Mouse (Mus musculus): ENCODE results near the gene Olfr804.

Gene Olfr804

GRCm38 (mm10) chr10:129702910-129703309, at the start of gene Olfr804:
Gene Olfr804 (plus strand): TSS chr10:129703210.
- no peak for DNase-seq

DNA sequence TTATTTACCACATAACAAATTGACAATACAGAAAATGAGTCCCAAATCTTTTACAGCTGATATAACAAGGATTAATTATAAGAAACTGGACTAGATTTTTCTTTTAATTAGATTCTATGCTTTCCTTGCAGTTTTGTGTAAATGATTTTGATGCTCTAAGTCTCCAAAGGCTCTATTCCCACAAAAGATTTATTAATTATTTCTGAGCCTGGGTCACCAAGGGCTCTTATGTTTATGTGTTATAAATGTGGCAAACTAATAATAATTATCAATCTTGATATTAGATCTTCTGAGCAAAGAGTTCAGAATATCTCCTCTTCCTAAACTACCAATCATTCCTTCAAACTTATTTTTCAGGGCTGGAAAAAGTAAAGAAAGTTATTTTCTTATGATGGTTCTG, 45.6 kb upstream of the Olfr804 start, which contains the start of gene Olfr800:
TSS of gene Olfr800 (plus strand) at position 301 of the 400 bp plus-strand sequence.
- no peak for DNase-seq

DNA sequence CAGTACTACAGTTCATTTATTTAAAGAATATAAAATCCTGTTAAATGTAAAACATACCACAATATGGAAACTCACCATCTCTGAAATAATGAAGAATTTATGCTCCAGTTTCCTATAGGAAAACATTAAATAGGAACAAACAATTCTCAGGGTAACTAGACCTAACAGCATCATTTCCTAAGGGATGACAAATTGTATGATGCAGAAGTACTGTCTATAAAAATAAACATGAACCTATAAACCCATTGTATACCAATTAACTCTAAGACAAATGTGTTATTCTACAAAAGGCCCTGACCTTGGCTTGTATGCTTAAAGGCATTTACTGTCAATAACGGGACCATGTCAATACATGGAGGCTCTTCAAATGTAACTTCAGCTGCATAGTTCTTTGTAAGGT, 29.2 kb upstream of the Olfr804 start, which contains the start of gene Olfr801:
TSS of gene Olfr801 (minus strand) at position 101 of the 400 bp plus-strand sequence.
- DNase-seq: no peak

DNA sequence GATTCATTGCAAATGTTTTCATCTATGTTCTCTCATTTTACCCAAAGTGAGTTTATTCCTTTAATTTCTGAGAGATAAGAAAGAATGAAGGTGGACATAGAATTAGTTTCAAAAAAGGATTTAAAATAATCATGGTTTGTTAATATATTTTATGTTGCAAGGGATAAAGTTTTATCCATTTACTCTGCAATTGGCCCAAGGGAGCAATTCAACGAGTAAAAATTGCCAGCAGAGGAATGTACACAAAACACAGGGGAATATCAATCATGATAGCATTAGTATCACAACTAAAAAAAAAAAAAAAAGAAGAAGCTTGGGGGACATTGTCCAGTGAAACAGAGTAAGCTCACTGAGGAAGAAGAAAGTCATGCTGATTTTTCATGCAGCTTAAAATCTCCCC, 14.9 kb upstream of the Olfr804 start, which contains the start of gene Olfr802:
TSS of gene Olfr802 (minus strand) at position 101 of the 400 bp plus-strand sequence.
- no peak for DNase-seq

DNA sequence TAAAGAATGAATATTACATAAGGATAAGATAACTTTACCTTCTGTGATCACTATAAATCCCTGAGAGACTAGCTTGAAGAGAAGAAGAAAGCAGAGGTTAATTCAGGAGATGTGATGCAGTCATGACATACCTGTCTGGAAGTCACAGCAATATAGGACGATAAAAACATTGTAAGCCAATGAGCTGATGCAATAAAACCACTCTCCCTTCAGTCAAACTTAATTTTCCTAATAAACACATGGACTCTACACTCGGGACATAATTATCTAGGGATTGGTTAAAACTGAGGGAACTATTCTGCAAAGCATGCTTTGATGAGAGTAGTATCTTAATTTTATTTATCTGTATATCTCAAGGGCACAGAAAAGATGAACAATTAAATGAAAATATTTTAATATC, 8.8 kb upstream of the Olfr804 start, which contains the start of gene Olfr803:
TSS of gene Olfr803 (minus strand) at position 101 of the 400 bp plus-strand sequence.
- no peak for DNase-seq

GRCm38 (mm10) chr10:129729275-129729674, 26.3 kb downstream of the Olfr804 start, which contains the start of gene Olfr805:
Gene Olfr805 (minus strand): TSS chr10:129729375.
- DNase-seq: no peak

DNA sequence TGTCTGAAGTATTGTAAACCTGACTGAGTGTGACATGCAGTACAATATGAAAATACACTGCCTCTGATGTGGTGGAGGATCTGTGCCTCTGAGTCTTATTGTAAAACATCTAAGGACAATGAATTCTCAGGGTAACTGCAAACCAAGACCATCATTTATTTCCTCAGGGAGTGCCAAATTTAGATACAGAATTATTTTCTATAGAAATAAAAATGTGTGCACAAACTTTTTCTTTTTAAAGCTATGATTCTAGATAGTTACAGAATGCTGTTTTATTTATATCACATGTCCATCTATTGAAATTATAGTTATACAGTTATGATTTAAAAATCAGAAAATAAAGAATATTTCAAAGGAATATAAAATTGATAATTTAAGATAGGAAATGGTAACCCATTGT, 38.8 kb downstream of the Olfr804 start, which contains the start of gene Olfr806:
TSS of gene Olfr806 (minus strand) at position 101 of the 400 bp plus-strand sequence.
- no peak for DNase-seq

DNA sequence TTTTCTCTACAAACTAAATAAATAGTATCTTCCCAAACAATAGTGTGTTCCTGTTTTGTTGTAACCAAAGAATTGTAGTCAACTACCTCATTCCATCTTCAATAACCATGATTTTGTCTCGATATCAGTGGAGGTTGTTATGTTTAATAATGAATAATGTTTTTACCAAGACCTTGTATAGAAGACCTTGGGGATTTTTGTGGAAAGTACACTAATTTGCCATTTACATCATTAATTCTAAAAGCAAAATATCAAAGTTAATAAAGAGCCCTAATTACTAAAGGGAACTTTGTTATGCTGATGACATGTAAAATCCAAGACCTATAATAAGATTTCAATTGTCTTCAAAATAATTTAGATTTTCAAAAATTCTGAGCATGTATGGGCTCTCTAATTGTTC, 54.7 kb downstream of the Olfr804 start, which contains the start of gene Olfr807:
TSS of gene Olfr807 (minus strand) at position 101 of the 400 bp plus-strand sequence.
- DNase-seq: no peak

All from cerebellum, adult 8-10 months (tissue).